Mouse (Mus musculus) G1E (cell line): ENCODE measurements at regions not wholly inside any gene's neighbourhood (a gene's known extent, or its start where the extent isn't known, plus 50 kb on each side); places are given as distances from the start of the nearest gene placed in this dataset.

ENCODE experiments used
- ATAC-seq: 2 replicates; pipeline ENCODE4 v1.8.0; 2016; ENCODE audit warnings: mild to moderate bottlenecking; ENCODE audit not compliant: insufficient number of reproducible peaks, poor library complexity, low FRiP score, severe bottlenecking; ENCODE audit errors: extremely low read depth
- DNase-seq: peaks from one replicate; pipeline ENCODE4 v3.0.0; 2012; ENCODE audit warnings: low spot score
- H3K27me3 ChIP-seq: 2 replicates; pipeline ENCODE4 v1.6.1; 2012; ENCODE audit warnings: mild to moderate bottlenecking, low read length, inconsistent platforms; ENCODE audit not compliant: insufficient read depth
- H3K36me3 ChIP-seq: replicated peaks from 2 replicates; pipeline ENCODE3; 2012; ENCODE audit warnings: mild to moderate bottlenecking, inconsistent platforms
- H3K4me1 ChIP-seq: 2 replicates; pipeline ENCODE4 v1.6.1; 2012; ENCODE audit warnings: low read depth, low read length, inconsistent platforms, mixed read lengths; ENCODE audit not compliant: insufficient read depth
- H3K4me3 ChIP-seq: 2 replicates; pipeline ENCODE4 v1.5.1; 2012; ENCODE audit warnings: low read depth, mild to moderate bottlenecking, inconsistent platforms, low read length, moderate library complexity, mixed read lengths
- H3K9me3 ChIP-seq: replicated peaks from 2 replicates; pipeline ENCODE4 v1.6.1; 2012; ENCODE audit warnings: inconsistent platforms
- CTCF ChIP-seq: IDR thresholded peaks from 2 replicates; pipeline ENCODE4 v1.5.1; 2012; ENCODE audit warnings: low read depth, low read length, inconsistent platforms, mixed read lengths
- GATA1 ChIP-seq: IDR thresholded peaks from 2 replicates; pipeline ENCODE4 v1.6.1; 2012; ENCODE audit warnings: borderline replicate concordance, low read length, inconsistent platforms, mixed read lengths
- GATA2 ChIP-seq: IDR thresholded peaks from 2 replicates; pipeline ENCODE4 v1.6.1; 2012; ENCODE audit warnings: low read depth, low read length, inconsistent platforms, borderline replicate concordance
- POLR2AphosphoS5 ChIP-seq: IDR thresholded peaks from 2 replicates; pipeline ENCODE4 v1.6.1; 2012; ENCODE audit warnings: low read depth, low read length, inconsistent platforms; ENCODE audit not compliant: insufficient replicate concordance
- TAL1 ChIP-seq: conservative IDR thresholded peaks from 2 replicates; pipeline ENCODE4 v1.6.1; 2012; ENCODE audit warnings: low read depth, low read length, inconsistent platforms, mixed read lengths

GRCm38 (mm10) chr16:3247006-3247754 lies 343.7 kb upstream of the Olfr161 start:
- Histone ChIP-seq H3K4me1 (no peaks in the 10 kb centered on the region), H3K36me3 (no peaks in the 10 kb centered on the region), H3K27me3 (no peaks in the 10 kb centered on the region), H3K4me3 (no peak overlapping the region), H3K9me3 (peaks cover 7% of the 10 kb centered on the region)
- TF ChIP-seq GATA1 = no peak
- no peak for TF ChIP-seq TAL1
- TF ChIP-seq GATA2 = no peak
- no peak for TF ChIP-seq POLR2AphosphoS5
- TF ChIP-seq CTCF = no peak
- DNase-seq (no peak), ATAC-seq (no peak)

GRCm38 (mm10) chr16:3247755-3248110 lies 343.1 kb upstream of the Olfr161 start:
- no peaks in the 10 kb centered on the region for H3K27me3 ChIP-seq
- H3K36me3 ChIP-seq = no peaks in the 10 kb centered on the region
- no peaks in the 10 kb centered on the region for H3K4me1 ChIP-seq
- ATAC-seq (no peak), DNase-seq (no peak)
- peaks cover 7% of the 10 kb centered on the region for H3K9me3 ChIP-seq
- no peak overlapping the region for H3K4me3 ChIP-seq
- TF ChIP-seq GATA2 (no peak), TAL1 (no peak), POLR2AphosphoS5 (no peak), CTCF (no peak), GATA1 (no peak)

GRCm38 (mm10) chr16:3253885-3254284 lies 337.0 kb upstream of the Olfr161 start:
- H3K4me3 ChIP-seq = no peak overlapping the region
- ATAC-seq = no peak
- H3K4me1 ChIP-seq = no peaks in the 10 kb centered on the region
- no peak for DNase-seq
- no peaks in the 10 kb centered on the region for H3K27me3 ChIP-seq
- H3K36me3 ChIP-seq = no peaks in the 10 kb centered on the region
- H3K9me3 ChIP-seq = no peaks in the 10 kb centered on the region
- no peak for TF ChIP-seq GATA2
- TF ChIP-seq POLR2AphosphoS5 = no peak
- TF ChIP-seq TAL1 = no peak
- TF ChIP-seq GATA1 = no peak
- TF ChIP-seq CTCF = no peak

- H3K4me1 ChIP-seq = no peaks in the 10 kb centered on the region
- no peak overlapping the region for H3K4me3 ChIP-seq
- H3K36me3 ChIP-seq = no peaks in the 10 kb centered on the region
- no peaks in the 10 kb centered on the region for H3K27me3 ChIP-seq
- DNase-seq (no peak), ATAC-seq (no peak)
- no peaks in the 10 kb centered on the region for H3K9me3 ChIP-seq
- TF ChIP-seq GATA1 = no peak
- TF ChIP-seq GATA2 = no peak
Observed at GRCm38 (mm10) chr16:3256051-3256450, 334.8 kb upstream of the Olfr161 start.

- DNase-seq (no peak), ATAC-seq (no peak)
- no peaks in the 10 kb centered on the region for H3K36me3 ChIP-seq
- no peaks in the 10 kb centered on the region for H3K4me1 ChIP-seq
- TF ChIP-seq GATA2 (no peak), TAL1 (no peak), POLR2AphosphoS5 (no peak), CTCF (no peak), GATA1 (no peak)
- peaks cover 13% of the 10 kb centered on the region for H3K9me3 ChIP-seq
- H3K27me3 ChIP-seq = no peaks in the 10 kb centered on the region
- no peak overlapping the region for H3K4me3 ChIP-seq
Observed at GRCm38 (mm10) chr16:3265351-3265750, 325.5 kb upstream of the Olfr161 start.

GRCm38 (mm10) chr16:3271819-3272490 lies 318.9 kb upstream of the Olfr161 start:
- TF ChIP-seq CTCF = no peak
- no peak for TF ChIP-seq GATA2
- no peak for TF ChIP-seq GATA1
- TF ChIP-seq TAL1 = no peak
- TF ChIP-seq POLR2AphosphoS5 = no peak
- no peak for ATAC-seq
- DNase-seq = no peak
- Histone ChIP-seq H3K4me1 (no peaks in the 10 kb centered on the region), H3K9me3 (peaks cover 15% of the 10 kb centered on the region), H3K4me3 (no peak overlapping the region), H3K27me3 (no peaks in the 10 kb centered on the region), H3K36me3 (no peaks in the 10 kb centered on the region)
